Mouse (Mus musculus): Measurements from ENCODE around the gene Urb2.
A peak's percentile ranks its signal among the peaks of the same experiment; 100 is the strongest.
"Not testable (repeated sequence)": the region's sequence is repeated elsewhere in the genome, so short reads cannot be mapped to it uniquely, and the experiment has no call there.

Urb2 gene

GRCm38 (mm10) chr8:124014751-124015150, 6.6 kb upstream of the Urb2 start:
- DNase-seq (ENCODE audit: low spot score): no peak

DNA sequence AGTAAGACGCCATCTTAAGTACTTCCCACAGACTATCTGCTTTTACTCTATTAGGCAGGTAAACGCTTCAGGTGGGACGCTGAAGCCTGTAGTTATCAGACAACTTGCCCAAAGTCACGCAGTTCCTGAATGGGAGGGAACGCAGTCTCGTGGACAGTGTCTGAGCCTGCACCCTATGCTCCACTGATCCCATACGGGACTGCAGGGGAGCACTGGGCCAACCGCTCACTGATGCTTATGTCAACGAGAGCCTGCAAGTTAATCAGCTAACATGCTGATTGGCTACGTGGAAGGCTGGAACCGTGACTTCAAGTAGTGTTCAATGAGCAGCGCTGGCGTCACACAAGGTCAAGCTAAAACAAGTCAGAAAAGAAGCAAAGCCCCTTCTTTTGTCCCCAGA, 1.5 kb upstream of the Urb2 start:
- DNase-seq (ENCODE audit: low spot score): peak; percentile 72

GRCm38 (mm10) chr8:124020439-124021236, 670 bp upstream of the Urb2 start:
- peak; percentile 48 for DNase-seq (ENCODE audit: low spot score)

- not testable (repeated sequence) for DNase-seq (ENCODE audit: low spot score)
Observed at GRCm38 (mm10) chr8:124026265-124026664, 5.0 kb downstream of the Urb2 start.

GRCm38 (mm10) chr8:124027831-124028230, 6.5 kb downstream of the Urb2 start:
- DNase-seq (ENCODE audit: low spot score): no peak

DNA sequence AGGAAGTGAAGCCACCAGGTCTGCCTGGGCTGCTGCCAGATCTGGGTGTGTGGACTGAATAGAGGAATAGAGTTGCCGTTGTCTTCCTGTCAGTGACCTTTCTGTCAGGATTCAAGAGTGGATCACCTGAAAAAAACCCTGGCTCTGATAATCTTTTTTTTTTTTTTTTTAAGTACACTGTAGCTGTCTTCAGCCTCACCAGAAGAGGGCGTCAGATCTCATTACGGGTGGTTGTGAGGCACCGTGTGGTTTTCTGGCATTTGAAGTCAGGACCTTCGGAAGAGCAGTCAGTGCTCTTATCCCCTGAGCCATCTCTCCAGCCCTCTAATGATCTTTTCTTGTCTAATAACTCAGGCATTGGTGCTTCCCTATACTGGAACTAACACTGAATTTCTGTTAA, 12.1 kb downstream of the Urb2 start:
- DNase-seq (ENCODE audit: low spot score): no peak

- no peak for DNase-seq (ENCODE audit: low spot score)
Observed at GRCm38 (mm10) chr8:124038121-124038520, 16.8 kb downstream of the Urb2 start.

- no peak for DNase-seq (ENCODE audit: low spot score)
Observed at GRCm38 (mm10) chr8:124039351-124039750, 18.0 kb downstream of the Urb2 start.

- no peak for DNase-seq (ENCODE audit: low spot score)
Observed at GRCm38 (mm10) chr8:124042201-124042600, 20.9 kb downstream of the Urb2 start.

DNA sequence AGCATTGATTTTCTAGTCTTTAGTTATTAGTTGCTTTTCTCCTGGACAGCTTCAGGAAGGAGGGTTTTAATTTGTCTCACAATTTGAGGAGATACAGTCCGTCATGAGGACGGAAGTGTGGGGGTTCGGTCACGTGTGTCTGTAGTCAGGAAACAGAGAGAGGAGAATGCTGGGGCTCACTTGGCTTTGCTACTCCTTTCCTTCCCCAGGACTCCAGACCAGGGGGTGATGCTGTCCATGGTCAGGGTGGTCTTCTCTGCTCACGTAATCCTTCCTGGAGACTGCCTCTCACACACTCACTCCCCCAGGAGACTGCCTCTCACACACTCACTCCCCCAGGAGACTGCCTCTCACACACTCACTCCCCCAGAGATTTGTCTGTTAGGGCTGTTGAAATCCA, 23.1 kb downstream of the Urb2 start:
- no peak for DNase-seq (ENCODE audit: low spot score)

DNA sequence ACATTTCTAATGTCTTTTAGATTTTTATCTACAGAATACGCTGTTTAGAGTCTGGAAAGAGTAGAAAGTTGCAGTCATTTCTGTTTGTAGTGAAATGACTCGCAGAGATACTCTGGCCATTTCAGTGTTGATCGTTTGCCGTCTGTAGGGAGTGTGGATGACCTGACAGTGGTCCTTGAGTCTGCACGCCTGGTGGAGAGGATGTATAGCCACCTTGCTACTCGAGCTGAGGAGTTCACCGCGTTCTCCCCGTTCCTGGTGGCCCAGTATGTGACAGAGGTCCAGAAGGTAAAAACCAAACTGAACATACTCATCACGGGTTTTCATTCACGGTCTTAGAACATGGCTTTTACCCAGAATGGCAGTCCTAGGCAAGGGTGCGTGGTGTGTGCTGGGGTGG, 23.6 kb downstream of the Urb2 start:
- no peak for DNase-seq (ENCODE audit: low spot score)

DNA sequence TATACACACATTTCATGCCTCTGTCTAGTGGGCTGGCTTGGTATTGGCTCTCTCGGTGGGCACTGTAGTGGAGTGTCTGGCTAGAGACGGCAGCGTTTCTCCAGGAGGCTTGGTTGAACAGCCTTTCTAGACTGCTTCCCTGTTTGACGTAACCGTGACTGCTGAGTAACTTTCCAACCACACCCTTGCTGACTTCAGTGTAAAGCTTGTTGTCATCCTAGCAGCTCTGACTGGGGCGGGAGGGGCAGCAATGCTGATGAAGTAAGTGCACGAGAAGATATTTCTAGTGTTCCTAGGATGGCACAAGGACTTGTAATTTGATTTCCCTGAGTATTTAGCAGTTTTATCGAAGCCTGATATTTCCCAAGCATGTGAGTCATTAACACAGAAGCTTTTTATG, 24.5 kb downstream of the Urb2 start:
- DNase-seq (ENCODE audit: low spot score): no peak

- DNase-seq (ENCODE audit: low spot score): peak; percentile 39
Observed at GRCm38 (mm10) chr8:124052110-124052509, 30.8 kb downstream of the Urb2 start.

GRCm38 (mm10) chr8:124052568-124052967, 31.3 kb downstream of the Urb2 start:
- DNase-seq (ENCODE audit: low spot score): no peak

DNA sequence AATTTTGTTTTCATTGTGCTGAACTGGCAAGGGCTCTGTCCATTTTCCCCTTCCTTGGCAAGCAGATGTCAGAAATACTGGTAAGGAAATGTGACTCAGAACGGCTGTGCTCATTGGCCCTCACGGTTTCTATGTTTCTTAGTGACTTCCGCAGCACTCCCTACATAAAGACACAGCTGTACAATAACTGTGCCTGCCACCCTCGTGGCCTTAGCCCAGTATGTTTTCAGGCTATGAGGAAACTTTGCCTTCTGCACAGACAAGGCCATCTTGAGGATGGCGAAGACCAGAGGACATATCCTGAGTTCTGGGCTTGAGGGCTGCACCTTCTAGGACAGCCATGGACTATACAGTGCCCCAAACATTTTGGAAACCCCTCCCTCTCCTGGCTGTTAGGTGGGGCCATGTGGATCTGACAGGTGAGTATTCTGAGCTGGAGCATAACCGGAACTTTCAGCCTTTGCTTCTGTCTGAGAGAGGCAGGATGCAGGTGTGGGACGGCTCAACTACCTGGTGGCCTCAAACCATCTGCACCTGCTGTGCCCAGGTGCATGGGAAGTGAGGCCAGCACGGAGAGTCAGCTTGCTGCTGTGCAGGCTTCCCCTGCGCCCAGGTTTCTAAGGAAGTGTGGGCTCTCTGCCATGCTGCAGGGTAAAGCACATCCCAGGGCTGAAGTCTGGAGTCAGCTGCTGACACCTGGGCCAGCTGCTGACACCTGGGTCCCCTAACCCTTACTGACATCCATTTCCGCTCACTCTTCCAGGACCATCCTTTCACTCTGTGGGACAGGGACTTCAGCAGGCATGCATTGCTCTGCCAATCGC, 35.7 kb downstream of the Urb2 start:
- DNase-seq (ENCODE audit: low spot score): no peak

DNA sequence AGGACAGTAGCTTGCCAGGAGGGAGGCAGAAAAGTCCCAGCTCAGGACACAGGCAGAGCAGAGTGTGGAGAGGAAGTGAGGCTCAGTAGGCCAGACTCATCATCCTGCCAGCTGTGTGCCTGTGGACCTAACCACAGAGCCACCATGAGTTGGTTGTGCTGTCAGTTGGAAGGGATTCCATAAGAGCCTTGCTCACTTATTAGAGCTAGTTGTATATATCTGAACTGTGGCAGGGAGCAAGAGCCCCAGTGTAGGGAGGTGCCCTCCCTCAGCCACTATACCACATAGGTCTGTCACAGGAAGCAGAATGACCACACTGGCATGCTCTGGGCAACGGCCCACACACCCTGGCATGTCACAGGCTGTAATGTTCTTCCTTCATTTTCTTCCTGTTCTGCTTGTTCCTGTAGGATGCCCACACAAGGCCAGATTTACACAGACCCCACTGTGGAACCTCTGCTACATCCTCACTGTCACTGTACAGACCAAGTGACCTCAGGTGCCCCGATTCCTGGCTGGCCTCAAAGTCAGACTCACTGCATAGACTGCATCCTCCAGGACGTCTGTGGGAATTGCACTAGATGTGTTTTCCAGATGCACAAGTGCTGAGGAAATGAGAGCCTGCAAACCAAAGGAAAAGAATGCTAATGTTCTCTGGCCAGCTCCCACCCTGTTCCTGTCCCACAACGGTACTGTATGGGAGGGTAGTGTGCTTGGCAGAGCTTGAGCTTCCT, 45.2 kb downstream of the Urb2 start:
- no peak for DNase-seq (ENCODE audit: low spot score)

DNA sequence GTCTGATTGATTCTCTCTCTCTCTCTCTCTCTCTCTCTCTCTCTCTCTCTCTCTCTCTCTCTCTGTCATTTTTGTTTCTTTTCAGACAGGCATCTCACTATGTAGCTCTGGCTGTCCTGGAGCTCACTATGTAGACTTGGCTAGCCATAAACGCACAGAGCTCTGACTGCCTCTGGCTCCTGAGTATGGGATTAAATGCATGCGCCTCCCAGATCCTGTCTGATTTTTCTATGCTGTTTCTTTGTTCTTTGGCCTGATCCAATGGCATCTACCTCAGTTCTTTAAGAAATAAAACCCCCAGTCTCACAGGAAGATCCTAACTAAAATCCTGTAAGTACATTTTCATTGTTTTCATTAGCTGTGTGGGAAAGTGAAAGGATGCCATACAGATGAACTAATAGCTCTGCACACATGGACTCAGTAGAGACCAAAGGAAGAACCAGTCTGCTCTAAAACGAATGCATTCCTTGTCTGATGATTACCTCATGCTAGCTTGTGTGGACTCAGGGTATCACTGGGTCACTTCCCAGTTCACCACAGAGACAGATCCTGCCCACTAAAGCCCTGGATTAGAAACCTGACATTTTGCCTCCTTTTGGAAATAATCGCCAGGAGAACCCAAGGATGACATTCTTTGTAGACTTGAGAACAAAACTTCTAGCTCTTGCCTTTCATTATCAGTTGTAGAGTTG, 45.9 kb downstream of the Urb2 start:
- DNase-seq (ENCODE audit: low spot score): no peak

DNA sequence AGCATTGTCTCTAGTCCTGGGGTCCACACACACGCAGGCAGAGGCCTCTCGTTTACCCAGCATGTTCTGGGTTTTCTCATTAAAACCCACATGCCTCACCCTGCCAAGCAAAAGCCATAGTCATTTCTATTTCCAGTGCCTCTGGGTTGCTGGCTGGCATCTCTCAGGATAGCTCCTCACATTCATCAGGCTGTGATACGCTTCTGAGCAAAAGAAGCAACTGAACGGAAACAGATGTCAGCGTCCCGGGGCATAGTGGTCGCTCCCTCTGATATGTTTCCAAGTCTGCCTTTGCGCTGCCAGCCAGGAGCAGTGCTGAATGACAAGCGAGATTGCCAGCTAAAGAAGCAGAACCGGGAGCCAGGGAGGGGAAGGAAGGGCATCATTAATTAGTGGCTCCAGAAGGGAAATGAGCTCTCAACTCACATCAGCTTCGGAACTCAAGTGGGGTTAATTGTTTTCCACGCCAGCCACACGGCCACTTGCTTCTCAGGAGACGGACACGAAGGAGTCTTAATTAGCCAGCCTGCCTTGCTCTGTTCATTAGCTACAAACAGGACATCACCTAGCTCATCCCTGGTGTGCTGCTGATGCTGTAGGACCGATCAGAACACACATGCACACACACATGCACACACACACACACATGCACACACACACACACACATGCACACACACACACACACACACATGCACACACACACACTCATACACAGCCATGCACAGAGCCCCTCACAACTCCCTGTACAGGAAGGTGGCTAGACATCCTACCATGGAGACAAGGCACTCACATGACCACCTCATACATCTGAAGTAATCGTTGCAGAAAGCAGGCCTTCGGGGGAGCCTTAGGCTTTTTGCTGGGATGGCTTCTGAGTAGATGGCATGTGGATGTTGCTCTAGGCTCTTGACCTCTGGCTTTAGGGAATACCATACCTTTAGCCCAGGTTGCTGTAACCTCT, 49.3 kb downstream of the Urb2 start:
- no peak for DNase-seq (ENCODE audit: low spot score)

DNA sequence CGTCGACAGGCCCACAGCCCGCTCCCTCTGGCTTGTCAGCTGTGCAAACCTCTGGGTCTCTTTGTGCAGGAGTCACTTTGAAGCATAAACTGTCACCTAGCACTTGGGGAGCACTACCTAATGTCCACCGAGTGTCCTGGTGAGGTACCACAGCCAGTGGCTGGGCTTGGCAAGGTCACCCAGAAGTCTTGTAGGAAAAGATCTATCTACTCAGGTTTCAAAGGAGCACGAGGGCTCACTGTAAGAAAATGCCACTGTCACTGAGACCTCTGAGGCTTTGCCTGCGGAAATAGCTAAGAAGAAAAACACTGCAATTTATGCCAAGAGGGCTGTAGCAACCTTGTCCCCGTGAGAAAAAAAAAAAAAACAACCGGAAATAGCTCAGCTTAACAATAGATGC, 54.7 kb downstream of the Urb2 start:
- no peak for DNase-seq (ENCODE audit: low spot score)

DNA sequence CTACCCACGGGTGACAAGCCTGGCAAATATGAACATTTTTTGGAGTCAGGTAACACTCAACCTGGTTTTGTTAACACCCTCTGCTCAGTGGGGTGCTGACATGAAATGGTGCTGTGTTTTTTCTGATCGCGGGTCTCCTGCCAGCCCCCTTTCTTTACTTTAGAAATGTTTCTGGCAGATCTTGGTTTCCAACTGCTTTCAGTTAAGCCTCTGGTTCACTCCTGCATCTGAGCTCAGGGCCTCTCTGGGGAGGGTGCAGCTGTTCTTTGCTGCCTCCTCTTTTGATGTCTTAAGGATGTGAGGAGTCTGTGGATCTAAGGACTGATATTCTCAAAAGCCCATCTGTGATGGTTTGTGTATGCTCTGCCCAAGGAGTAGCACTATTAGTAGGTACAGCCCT, 55.1 kb downstream of the Urb2 start:
- no peak for DNase-seq (ENCODE audit: low spot score)

DNA sequence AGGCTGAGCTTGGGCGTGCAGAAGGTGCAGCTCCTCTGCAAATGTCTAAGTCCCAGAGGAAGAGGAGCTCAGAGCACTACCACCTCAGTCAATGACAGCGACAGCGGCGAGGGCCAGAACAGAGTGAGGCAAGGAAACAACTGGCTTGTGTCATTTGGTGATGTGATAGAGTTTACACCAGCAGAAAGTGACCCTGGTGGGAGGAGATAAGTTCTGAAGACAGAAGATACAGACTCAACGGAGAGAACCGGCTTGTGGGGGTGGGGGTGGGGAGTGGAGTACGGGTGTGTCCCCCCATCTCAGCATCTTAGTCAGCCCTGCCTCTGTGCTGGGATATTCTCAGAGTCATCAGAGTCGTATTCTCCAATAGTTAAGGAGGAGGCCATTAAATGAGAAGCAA, 56.1 kb downstream of the Urb2 start:
- DNase-seq (ENCODE audit: low spot score): peak; percentile 71

Data from c-Kit-positive CD71-positive TER-119-positive erythroid progenitor cells, embryonic 14.5 days (primary cell).